Mouse (Mus musculus): ENCODE measurements around the gene Otulinl. TPM values are rescaled to one million over a fixed set of nuclear protein-coding genes. Genes with fewer than 3 reads are reported as not detected.

The Otulinl gene
- polyA plus RNA-seq, 1 experiment from 2014 or later = 19.9 TPM

- no peak overlapping the region for H3K9ac ChIP-seq
- no peaks in the 10 kb centered on the region for H3K27me3 ChIP-seq
- no peak overlapping the region for H3K4me3 ChIP-seq
- H3K4me2 ChIP-seq (replicated peaks) = no peak overlapping the region
- H3K36me3 ChIP-seq = no peaks in the 10 kb centered on the region
- H3K9me3 ChIP-seq = no peaks in the 10 kb centered on the region
- ATAC-seq (ENCODE audit: insufficient number of reproducible peaks, insufficient read depth, low FRiP score, low TSS enrichment) = no peak
- WGBS = 46% methylated on average over 3 of the region's 3 CpGs
- no peaks in the 10 kb centered on the region for H3K4me1 ChIP-seq
- no peak overlapping the region for H3K27ac ChIP-seq
Measured at GRCm38 (mm10) chr15:27647686-27648085, 33.7 kb downstream of the Otulinl start.

GRCm38 (mm10) chr15:27646665-27647064 is 34.7 kb downstream of the Otulinl start:
- H3K9me3 ChIP-seq = no peaks in the 10 kb centered on the region
- H3K36me3 ChIP-seq = no peaks in the 10 kb centered on the region
- no peak overlapping the region for H3K4me2 ChIP-seq (replicated peaks)
- WGBS = 91% methylated on average over 8 of the region's 8 CpGs
- ATAC-seq (ENCODE audit: insufficient number of reproducible peaks, insufficient read depth, low FRiP score, low TSS enrichment) = no peak
- H3K4me1 ChIP-seq = no peaks in the 10 kb centered on the region
- no peak overlapping the region for H3K27ac ChIP-seq
- no peak overlapping the region for H3K4me3 ChIP-seq
- H3K27me3 ChIP-seq = no peaks in the 10 kb centered on the region
- H3K9ac ChIP-seq = no peak overlapping the region

- 69% methylated on average over 3 of the region's 3 CpGs for WGBS
- ATAC-seq (ENCODE audit: insufficient number of reproducible peaks, insufficient read depth, low FRiP score, low TSS enrichment) = no peak
- Histone ChIP-seq H3K9me3 (no peaks in the 10 kb centered on the region), H3K27me3 (no peaks in the 10 kb centered on the region), H3K36me3 (no peaks in the 10 kb centered on the region), H3K4me2 (replicated peaks) (no peak overlapping the region), H3K27ac (no peak overlapping the region), H3K9ac (no peak overlapping the region), H3K4me3 (no peak overlapping the region), H3K4me1 (no peaks in the 10 kb centered on the region)
Measured at GRCm38 (mm10) chr15:27645250-27645649, 36.1 kb downstream of the Otulinl start.

GRCm38 (mm10) chr15:27642895-27643294 is 38.5 kb downstream of the Otulinl start:
- H3K36me3 ChIP-seq = no peaks in the 10 kb centered on the region
- no peaks in the 10 kb centered on the region for H3K9me3 ChIP-seq
- no peak overlapping the region for H3K9ac ChIP-seq
- no peak for ATAC-seq (ENCODE audit: insufficient number of reproducible peaks, insufficient read depth, low FRiP score, low TSS enrichment)
- no peaks in the 10 kb centered on the region for H3K27me3 ChIP-seq
- no peaks in the 10 kb centered on the region for H3K4me1 ChIP-seq
- WGBS = 87% methylated on average over 3 of the region's 3 CpGs
- no peak overlapping the region for H3K4me3 ChIP-seq
- H3K27ac ChIP-seq = no peak overlapping the region
- H3K4me2 ChIP-seq (replicated peaks) = no peak overlapping the region

GRCm38 (mm10) chr15:27641171-27641570 is 40.2 kb downstream of the Otulinl start:
- no peaks in the 10 kb centered on the region for H3K36me3 ChIP-seq
- H3K9ac ChIP-seq = no peak overlapping the region
- H3K27ac ChIP-seq = no peak overlapping the region
- H3K4me3 ChIP-seq = no peak overlapping the region
- no peaks in the 10 kb centered on the region for H3K9me3 ChIP-seq
- ATAC-seq (ENCODE audit: insufficient number of reproducible peaks, insufficient read depth, low FRiP score, low TSS enrichment) = no peak
- 70% methylated on average over 12 of the region's 12 CpGs for WGBS
- no peak overlapping the region for H3K4me2 ChIP-seq (replicated peaks)
- H3K4me1 ChIP-seq = no peaks in the 10 kb centered on the region
- H3K27me3 ChIP-seq = no peaks in the 10 kb centered on the region

- Histone ChIP-seq H3K27me3 (no peaks in the 10 kb centered on the region), H3K4me2 (replicated peaks) (no peak overlapping the region), H3K4me3 (no peak overlapping the region), H3K36me3 (no peaks in the 10 kb centered on the region), H3K4me1 (peaks cover 6% of the 10 kb centered on the region), H3K27ac (no peak overlapping the region), H3K9ac (no peak overlapping the region), H3K9me3 (no peaks in the 10 kb centered on the region)
- WGBS = 81% methylated on average over 8 of the region's 8 CpGs
- no peak for ATAC-seq (ENCODE audit: insufficient number of reproducible peaks, insufficient read depth, low FRiP score, low TSS enrichment)
Measured at GRCm38 (mm10) chr15:27633941-27634900, 47.2 kb downstream of the Otulinl start.

- H3K4me3 ChIP-seq = peak within 1 kb of the TSS; percentile 80
- peak within 1 kb of the TSS; percentile 79 for H3K9ac ChIP-seq
- peaks cover 16% of the 10 kb centered on the region for H3K4me1 ChIP-seq
- H3K27me3 ChIP-seq = no peaks in the 10 kb centered on the region
- 6% methylated on average over 56 of the region's 56 CpGs for WGBS
- H3K36me3 ChIP-seq = peaks cover 12% of the 10 kb centered on the region; the same call in 1 of the 2 replicates
- peak within 1 kb of the TSS; percentile 71 for H3K4me2 ChIP-seq (replicated peaks)
- H3K27ac ChIP-seq = peak within 1 kb of the TSS; percentile 65
- H3K9me3 ChIP-seq = no peaks in the 10 kb centered on the region
- peak; percentile 99 for ATAC-seq (ENCODE audit: insufficient number of reproducible peaks, insufficient read depth, low FRiP score, low TSS enrichment)
Measured at GRCm38 (mm10) chr15:27630601-27631383, 50.6 kb downstream of the Otulinl start, which contains the start of gene Otulin. Gene Otulin, minus strand, starts transcription at chr15:27630693.

GRCm38 (mm10) chr15:27629800-27630600 is 51.4 kb downstream of the Otulinl start:
- ATAC-seq (ENCODE audit: insufficient number of reproducible peaks, insufficient read depth, low FRiP score, low TSS enrichment) = peak; percentile 78
- Histone ChIP-seq H3K4me2 (replicated peaks) (peak overlapping the region; percentile 71), H3K27me3 (no peaks in the 10 kb centered on the region), H3K9ac (peak overlapping the region; percentile 79), H3K4me3 (peak overlapping the region; percentile 80), H3K27ac (peak overlapping the region; percentile 43; the same call in 1 of the 2 replicates), H3K9me3 (no peaks in the 10 kb centered on the region), H3K4me1 (peaks cover 16% of the 10 kb centered on the region), H3K36me3 (peaks cover 17% of the 10 kb centered on the region; the same call in 1 of the 2 replicates)
- 3% methylated on average over 51 of the region's 53 CpGs for WGBS

- Histone ChIP-seq H3K9ac (no peak overlapping the region), H3K4me1 (peaks cover 16% of the 10 kb centered on the region), H3K4me3 (no peak overlapping the region), H3K9me3 (no peaks in the 10 kb centered on the region), H3K4me2 (replicated peaks) (peak overlapping the region; percentile 71), H3K27me3 (no peaks in the 10 kb centered on the region), H3K27ac (no peak overlapping the region), H3K36me3 (peaks cover 17% of the 10 kb centered on the region; the same call in 1 of the 2 replicates)
- ATAC-seq (ENCODE audit: insufficient number of reproducible peaks, insufficient read depth, low FRiP score, low TSS enrichment) = no peak
- WGBS = 77% methylated on average over 4 of the region's 4 CpGs
Measured at GRCm38 (mm10) chr15:27629046-27629445, 52.3 kb downstream of the Otulinl start.

- Histone ChIP-seq H3K4me2 (replicated peaks) (no peak overlapping the region), H3K27me3 (no peaks in the 10 kb centered on the region), H3K9me3 (no peaks in the 10 kb centered on the region), H3K9ac (no peak overlapping the region), H3K36me3 (peaks cover 23% of the 10 kb centered on the region), H3K4me3 (no peak overlapping the region), H3K4me1 (peaks cover 16% of the 10 kb centered on the region), H3K27ac (no peak overlapping the region)
- WGBS = 91% methylated on average over 9 of the region's 9 CpGs
- no peak for ATAC-seq (ENCODE audit: insufficient number of reproducible peaks, insufficient read depth, low FRiP score, low TSS enrichment)
Measured at GRCm38 (mm10) chr15:27627794-27628193, 53.6 kb downstream of the Otulinl start.

GRCm38 (mm10) chr15:27626314-27626713 is 55.1 kb downstream of the Otulinl start:
- Histone ChIP-seq H3K4me3 (no peak overlapping the region), H3K36me3 (peaks cover 30% of the 10 kb centered on the region), H3K9me3 (no peaks in the 10 kb centered on the region), H3K4me2 (replicated peaks) (no peak overlapping the region), H3K4me1 (peaks cover 16% of the 10 kb centered on the region), H3K27ac (no peak overlapping the region), H3K9ac (no peak overlapping the region), H3K27me3 (no peaks in the 10 kb centered on the region)
- 93% methylated on average over 1 of the region's 1 CpGs for WGBS
- ATAC-seq (ENCODE audit: insufficient number of reproducible peaks, insufficient read depth, low FRiP score, low TSS enrichment) = no peak

All from embryonic facial prominence, embryonic 12.5 days (tissue).